Mouse (Mus musculus) kidney, adult 11 months (tissue): Measurements from ENCODE around the gene Akt1.

Experiments
- DNase-seq: peaks from one replicate; pipeline ENCODE4 v3.0.0; 2022

Gene Akt1

DNA sequence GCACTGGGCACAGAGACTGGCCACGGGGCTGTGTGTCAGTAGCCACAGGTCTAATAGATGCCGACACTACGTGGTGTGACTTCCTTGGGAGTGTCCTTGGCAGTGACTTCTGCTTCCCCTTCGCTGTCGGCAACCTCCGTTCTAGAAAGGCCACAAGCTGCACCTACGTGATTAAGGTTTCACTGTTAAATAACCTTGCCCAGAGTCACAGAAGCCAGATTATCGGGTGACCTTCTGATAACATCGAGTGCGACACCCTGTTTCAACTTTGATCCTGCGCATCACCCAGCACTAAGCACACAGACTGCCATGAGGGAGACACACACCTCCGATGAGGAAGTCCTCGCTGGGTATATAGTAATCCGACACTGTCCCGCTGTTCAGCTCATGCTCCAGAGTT, 13.8 kb upstream of the Akt1 start:
- DNase-seq = no peak

DNA sequence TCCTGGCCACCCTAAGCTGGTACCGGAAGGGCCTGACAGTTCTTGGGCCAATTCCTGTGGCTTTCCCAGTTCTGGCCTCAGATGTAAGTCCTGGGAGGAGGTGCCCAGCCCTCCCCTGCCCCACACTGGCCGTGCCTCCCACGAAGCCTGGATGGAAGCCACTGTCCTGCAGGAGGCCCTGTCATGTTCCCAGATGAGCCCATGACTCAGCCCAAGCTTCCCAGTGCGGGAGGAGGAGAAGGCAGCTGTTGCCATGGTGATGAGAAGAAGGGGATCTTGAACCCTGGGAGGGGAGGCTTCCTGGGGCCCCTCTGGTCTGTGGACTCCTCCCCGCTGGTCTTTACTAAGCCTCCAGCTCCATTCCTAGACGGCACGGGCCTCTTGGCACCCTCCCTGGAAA, 8.7 kb upstream of the Akt1 start:
- no peak for DNase-seq

GRCm38 (mm10) chr12:112679027-112679996, 4.6 kb upstream of the Akt1 start:
- DNase-seq = no peak

DNA sequence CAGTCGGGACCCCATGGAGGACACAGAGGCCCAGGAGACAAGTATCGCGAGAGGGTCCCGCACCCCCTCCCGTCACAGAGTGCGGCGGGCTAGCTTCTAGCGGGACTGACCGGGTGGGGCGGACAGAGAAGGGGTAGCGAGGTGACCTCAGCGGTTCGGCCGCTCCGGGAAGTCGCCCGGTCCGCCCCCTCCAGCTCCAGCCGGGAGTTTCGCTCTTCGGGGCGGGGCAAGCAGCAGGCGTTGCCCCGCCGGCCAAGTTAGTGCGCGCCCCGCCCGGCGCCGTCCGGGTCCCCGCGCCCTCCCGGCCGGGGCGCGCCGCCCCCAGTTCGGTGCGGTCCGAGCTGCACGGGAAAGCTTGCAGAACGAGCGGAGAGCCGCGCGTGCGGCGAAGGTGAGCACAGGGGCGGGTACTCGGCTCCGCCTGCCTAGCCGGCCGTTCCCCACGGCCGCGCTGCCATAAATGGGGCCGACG, 3.9 kb upstream of the Akt1 start, which contains the start of gene Zbtb42:
TSS of gene Zbtb42 (plus strand) at position 274 of the 472 bp plus-strand sequence.
- peak; percentile 67 for DNase-seq

DNA sequence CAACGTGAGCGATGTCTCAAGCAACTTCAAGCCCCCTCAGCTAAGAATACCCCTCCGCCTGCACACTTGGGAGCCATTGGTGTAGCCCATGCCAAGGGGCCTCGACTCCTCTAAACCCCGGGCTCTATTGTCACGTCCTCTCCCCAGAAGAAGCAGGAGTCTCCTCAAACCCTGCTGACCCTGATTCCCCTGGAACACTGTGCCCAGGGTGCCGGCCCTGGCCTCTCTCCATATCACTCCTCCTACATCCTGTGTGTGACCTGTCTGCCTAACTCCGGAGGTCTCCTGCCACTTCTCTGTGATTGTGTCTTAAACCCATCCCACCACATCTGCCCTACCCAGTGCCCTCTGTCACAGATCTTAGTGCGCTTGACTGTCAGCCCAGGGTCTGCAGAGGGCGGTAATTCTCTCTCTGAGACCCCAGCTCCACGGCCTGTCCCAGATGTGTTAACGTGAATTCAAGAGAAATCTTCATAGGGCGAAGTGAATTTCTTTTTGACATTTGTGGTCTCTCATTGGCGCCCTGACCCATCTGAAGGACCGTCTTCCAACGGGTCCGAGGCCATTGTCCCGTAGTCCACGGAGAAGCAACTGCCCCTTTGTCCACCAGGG, 3.4 kb upstream of the Akt1 start:
- no peak for DNase-seq

DNA sequence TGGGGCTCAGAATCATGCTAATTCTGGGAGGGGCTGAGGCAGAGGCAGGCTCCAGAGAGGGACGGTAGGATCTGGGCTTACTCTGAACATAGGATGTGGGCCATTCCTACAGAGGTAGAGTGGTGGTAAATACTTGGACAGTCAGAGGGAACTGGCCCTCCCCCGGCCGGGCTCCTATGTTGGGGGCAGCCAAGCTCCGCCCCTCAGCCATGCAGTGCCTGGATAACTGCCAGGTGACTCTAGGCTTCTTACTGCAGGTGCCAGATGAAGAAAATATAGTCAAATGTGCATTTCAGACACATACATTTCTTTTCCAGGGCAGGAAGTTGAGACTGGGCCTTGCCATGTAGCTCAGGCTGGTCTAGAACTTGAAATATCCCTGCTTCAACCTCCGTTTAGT, 2.4 kb upstream of the Akt1 start:
- no peak for DNase-seq

GRCm38 (mm10) chr12:112675245-112676035, 756 bp upstream of the Akt1 start:
- DNase-seq = peak; percentile 75

DNA sequence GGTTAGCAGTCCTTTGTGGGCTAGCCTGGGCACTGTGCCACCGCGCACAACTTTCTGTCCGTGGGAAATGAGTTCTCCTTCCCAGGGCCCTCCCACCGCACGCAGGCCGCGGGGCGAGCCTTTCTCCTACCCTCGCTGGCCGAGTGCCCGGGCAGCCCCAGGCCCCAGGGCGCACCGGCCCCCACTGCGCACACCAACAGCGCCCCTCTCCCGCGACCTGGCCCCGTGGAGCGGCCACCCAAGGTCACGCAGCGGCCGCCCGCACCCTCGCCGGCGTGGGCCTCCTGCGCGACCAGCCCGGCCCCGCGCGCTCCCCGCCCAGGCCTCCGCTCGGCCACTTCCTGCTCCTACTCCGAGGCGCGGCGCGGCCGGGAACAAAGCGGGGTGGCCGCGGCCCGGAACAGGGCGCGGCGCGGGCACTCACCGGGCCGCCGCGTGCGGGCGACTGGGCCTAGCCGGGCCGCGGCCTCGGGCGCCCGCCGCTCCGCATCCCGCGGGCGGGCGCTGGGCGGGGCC, 1.1 kb downstream of the Akt1 start:
- no peak for DNase-seq

DNA sequence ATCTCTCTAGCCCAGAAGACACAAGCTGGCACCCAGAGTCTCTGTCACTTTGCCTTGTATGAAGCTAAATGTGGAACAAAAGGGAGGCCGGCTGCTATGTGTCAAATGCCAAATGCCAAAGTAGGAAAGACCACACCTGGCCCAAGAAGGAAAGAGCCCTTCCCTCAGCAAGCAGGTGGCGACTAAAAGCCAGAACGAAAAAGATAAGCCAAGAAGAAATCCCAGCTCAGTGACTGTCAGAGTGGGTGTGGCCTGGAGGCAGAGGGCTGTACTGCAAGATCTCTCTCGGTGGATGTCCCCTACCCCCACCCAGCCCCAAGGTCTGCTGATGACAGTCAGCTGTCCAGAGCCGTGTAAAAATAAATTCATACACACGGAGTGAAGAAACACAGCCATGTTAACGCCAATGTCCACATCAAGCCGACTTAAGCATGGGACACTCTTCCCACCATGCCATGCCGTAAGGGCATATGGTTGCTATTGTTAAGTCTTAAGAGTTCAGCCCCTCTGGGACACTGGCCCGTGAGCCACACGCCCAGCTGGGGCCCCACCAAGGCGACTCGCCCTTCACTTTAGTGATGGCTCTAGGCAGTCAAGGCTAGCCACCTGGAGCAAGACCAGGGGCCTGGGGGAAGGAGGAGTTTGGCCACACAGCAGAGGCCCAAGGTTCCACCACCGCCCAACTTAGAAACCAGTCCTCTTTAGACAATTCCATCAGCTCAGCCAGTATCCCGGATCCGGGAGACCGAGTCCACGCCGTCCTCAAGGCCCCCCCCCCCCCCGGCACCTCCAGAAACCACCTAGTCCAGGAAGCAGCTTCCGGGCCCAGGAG, 1.7 kb downstream of the Akt1 start:
- no peak for DNase-seq

- DNase-seq = no peak
Observed at GRCm38 (mm10) chr12:112671891-112672290, 2.8 kb downstream of the Akt1 start.

DNA sequence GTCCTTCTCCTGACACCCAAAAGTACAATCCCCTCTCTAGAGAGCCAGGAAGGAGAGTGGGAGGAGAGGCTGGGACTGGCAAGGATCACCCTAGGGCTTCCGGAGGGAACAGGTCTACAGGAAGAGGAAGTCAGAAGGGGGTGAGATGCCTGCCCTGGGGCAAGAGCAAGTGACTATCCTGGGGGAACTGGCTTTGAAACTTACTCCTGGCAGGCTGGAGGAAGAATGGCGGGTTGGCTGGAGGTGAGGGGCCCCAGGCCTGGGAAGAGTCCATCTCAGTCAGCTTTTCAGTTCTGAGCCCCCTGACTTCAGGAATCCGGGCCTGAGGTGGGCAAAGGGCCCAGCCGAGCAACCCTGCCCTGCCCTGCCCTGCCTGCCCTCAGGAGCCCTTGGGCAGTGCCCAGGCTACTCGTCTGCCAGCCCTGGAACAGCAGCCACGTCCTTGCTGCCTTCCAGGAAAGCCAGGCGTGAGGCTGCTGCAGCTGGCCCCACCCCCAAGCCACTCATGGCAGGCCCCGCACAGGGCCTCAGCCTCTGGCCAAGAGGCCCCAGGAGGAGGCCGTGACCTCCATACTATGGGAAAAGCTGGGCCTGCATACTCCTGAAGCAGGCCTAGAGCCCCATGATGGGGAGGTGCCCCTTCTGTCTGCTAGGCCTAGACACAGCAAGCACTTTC, 3.8 kb downstream of the Akt1 start:
- no peak for DNase-seq

- no peak for DNase-seq
Observed at GRCm38 (mm10) chr12:112667619-112668297, 6.9 kb downstream of the Akt1 start.

- no peak for DNase-seq
Observed at GRCm38 (mm10) chr12:112665881-112666544, 8.7 kb downstream of the Akt1 start.

GRCm38 (mm10) chr12:112665445-112665844, 9.2 kb downstream of the Akt1 start:
- peak; percentile 47 for DNase-seq

DNA sequence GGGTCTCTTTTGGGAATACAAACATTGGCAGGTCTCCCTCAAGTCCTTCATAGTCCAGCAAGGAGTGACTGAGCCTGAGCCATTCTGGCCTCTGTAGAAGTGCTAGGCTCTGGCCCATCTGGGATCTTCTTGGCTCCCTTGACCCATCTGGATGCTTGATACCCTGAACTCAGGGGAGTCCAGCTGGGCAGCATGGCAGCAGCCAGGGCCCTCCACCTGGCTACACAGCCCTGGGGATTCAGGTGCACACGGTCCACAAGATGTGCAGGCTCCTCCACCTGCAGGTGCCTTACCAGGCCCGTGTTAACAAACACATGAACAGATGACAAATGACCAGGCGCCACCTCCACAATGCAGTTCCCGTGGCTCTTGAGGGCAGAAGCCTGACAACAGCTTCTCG, 10.0 kb downstream of the Akt1 start:
- no peak for DNase-seq

- DNase-seq = no peak
Observed at GRCm38 (mm10) chr12:112664124-112664523, 10.6 kb downstream of the Akt1 start.

DNA sequence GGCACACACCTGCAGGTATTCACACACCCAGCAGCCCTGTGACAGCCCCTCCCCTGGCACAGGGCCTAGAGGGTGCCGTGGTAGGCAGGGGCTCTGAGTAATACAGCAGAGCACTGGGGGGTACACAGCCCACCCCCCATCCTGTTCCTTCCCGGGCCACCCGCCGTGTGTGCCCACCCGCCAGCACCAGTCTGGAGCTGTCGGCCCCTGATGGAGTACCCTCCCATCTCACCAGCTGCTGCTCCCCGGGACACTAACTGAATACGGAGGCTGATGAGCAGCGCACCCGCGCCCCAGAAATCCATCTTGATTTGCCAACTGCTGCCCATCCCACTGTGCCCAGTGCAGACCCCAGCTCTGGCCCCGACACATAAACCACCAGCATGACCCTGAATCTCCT, 11.0 kb downstream of the Akt1 start:
- DNase-seq = no peak

DNA sequence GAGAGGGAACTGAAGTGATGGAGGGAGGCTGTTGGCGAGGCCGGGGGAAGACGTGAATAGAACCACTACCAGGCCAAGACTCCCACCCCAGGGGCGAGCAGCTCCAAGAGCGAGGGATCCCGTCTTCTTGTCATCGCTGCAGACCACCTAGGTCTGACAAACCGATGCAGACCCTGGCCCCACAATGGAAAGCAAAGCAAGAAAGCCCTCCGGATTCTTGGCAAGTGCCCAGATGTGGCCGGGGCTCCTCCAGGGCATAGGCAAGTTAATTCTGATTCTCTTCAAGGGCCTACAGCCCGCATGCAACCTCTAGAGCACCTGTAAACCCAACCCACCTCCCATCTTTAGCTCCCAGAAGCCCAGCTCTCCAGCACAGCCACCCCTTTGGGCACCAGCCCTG, 11.4 kb downstream of the Akt1 start:
- DNase-seq = no peak

GRCm38 (mm10) chr12:112661851-112662250, 12.8 kb downstream of the Akt1 start:
- no peak for DNase-seq

DNA sequence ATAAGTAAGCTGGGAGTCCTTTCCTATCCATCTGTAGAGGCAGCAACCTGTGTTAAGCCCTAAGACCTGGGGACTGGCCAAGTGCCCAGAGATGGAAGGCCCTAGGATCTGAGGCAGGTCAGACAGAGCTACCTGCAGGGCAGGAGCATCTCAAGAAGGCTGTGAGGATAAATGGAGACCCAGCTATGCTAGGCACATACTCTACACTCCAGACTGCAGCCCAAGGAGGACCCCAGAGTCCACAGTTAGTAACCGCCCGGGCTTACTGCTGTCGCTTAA, 13.4 kb downstream of the Akt1 start:
- no peak for DNase-seq
